Mouse (Mus musculus): ENCODE data around the gene Dlx3.

DNA sequence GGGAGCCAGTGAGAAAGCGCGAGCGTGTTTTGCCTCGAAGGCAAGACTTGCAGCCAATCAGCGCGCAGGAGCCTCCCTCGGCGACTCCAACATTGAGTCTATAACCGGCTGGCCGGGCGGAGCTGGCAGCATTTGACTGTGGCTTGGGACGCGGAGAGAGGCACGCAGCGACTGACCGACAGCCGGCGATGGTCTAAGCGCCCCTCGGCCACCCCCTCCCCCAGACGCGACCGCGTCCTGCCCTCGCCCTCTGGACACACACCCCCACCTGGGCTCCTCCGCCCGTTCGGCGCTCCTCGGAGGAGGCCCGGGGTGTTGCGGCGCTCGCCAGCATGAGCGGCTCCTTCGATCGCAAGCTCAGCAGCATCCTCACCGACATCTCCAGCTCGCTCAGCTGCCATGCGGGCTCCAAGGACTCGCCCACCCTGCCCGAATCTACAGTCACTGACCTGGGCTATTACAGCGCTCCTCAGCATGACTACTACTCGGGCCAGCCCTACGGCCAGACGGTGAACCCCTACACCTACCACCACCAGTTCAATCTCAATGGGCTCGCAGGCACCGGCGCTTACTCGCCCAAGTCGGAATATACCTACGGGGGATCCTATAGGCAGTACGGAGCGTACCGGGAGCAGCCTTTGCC lies at the start of gene Dlx3:
- TF ChIP-seq CTCF (IDR thresholded peaks at IDR 0.05; ENCODE audit: low read depth) (no peak), EP300 (IDR thresholded peaks at IDR 0.05; ENCODE audit: low read depth) (no peak)

All from liver, embryonic 14.5 days (tissue).